Mouse (Mus musculus) G1E (cell line): Measurements from ENCODE around the gene Skiv2l.

ENCODE experiments used
- CTCF ChIP-seq: IDR thresholded peaks from 2 replicates; pipeline ENCODE4 v1.5.1; 2012; ENCODE audit warnings: low read depth, low read length, inconsistent platforms, mixed read lengths
- GATA1 ChIP-seq: IDR thresholded peaks from 2 replicates; pipeline ENCODE4 v1.6.1; 2012; ENCODE audit warnings: borderline replicate concordance, low read length, inconsistent platforms, mixed read lengths
- POLR2AphosphoS5 ChIP-seq: IDR thresholded peaks from 2 replicates; pipeline ENCODE4 v1.6.1; 2012; ENCODE audit warnings: low read depth, low read length, inconsistent platforms; ENCODE audit not compliant: insufficient replicate concordance
- TAL1 ChIP-seq: conservative IDR thresholded peaks from 2 replicates; pipeline ENCODE4 v1.6.1; 2012; ENCODE audit warnings: low read depth, low read length, inconsistent platforms, mixed read lengths

- no peak for TF ChIP-seq POLR2AphosphoS5
- TF ChIP-seq CTCF = no peak
- no peak for TF ChIP-seq GATA1
- TF ChIP-seq TAL1 = no peak
Observed at GRCm38 (mm10) chr17:34844884-34845283, 5.1 kb downstream of the Skiv2l start.
